Mouse (Mus musculus) lung, adult 2 months (tissue): ENCODE data around the gene Barhl2.

Experiments
- CTCF ChIP-seq: fragments of 200-500 bp; IDR thresholded peaks from 2 replicates; pipeline ENCODE4 v1.5.1; 2011; ENCODE audit warnings: mild to moderate bottlenecking, low read length, control low read depth; ENCODE audit not compliant: insufficient read depth
- POLR2A ChIP-seq: fragments of 200-500 bp; IDR thresholded peaks from 2 replicates; pipeline ENCODE4 v1.6.1; 2011; ENCODE audit warnings: low read depth, mild to moderate bottlenecking, control low read depth, low read length, borderline replicate concordance; ENCODE audit errors: extremely low read depth

DNA sequence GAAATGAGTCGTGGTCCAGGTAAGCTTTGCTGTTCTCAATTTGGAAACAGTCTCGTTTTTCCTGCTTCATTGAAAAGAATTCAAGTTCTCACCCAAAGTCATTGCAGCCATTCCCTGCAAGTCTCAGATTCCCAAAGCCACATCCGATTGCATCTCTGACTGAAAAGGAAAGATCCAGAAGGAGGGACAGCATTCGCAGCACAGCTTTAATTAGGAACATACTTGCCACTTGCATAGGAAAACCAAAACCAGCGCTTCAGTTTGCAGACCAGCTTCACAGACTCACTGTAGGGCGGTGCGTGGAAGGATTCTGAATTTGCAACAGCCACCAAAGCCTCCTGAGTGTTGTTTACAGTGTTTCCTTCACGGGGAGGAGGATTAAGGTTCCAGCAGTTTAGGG lies 33.8 kb upstream of the Barhl2 start:
- TF ChIP-seq CTCF (no peak), POLR2A (no peak)
